Mouse (Mus musculus) inflammation-experienced regulatory T-cells (primary cell): ENCODE data around the gene Ubp1. TPM values are rescaled to one million over a fixed set of nuclear protein-coding genes. Genes with fewer than 3 reads are reported as not detected.

Experiments
- polyA plus RNA-seq, 2 experiments: library from polyadenylated mRNA; unstranded; fragments of 100-300 nt; shearing (Covaris generic); gene quantifications; one replicate each; pipeline ENCODE4 v1.2.1; 2017

The Ubp1 gene
- polyA plus RNA-seq = 10 to 100 TPM; 61.8 to 69.0 TPM

DNA sequence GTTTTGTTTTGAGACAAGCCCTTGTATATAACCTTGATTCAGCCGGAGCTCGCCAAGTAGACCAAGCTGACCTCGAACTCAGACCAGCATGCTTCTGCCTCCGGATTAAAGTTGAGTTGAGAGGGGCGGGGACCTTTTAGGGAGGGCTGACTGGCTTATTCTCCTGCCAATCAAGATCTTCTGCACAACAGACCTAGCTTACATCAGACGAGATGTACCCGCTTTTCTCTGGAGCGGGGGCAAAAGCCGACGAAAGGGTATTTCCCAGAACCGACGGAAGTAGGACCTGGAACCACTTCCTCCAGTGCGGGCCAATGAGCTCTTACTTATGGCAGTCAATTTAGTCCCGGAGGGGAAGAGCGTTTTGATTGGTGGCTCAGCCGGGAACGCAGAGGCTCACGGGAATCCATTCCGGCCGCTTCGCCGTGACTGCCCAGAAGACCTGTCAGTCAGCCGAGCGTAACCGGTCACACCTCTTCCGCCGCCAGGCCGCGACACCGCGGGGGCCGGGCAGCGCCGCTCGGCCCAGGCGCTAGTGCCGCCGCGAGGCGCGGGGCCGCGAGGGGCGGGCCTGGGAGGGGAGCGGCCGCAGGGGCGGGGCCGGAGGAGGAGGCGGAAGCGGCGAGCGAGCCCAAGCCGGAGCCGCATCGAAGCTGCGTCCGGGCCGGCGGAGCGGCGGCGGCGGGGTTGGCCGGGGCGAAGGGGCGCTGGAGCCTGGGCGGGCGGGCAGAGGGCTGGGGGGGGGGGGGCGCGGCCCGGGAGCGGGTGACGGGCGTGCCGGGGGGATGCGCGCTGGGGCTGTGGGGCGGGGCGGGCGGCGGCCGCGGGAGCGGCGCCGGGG is at the start of gene Ubp1:
TSS of gene Ubp1 (plus strand) at position 401 of the 841 bp plus-strand sequence.

Other genes with a start within 250 kb of the Ubp1 start
- gene Pdcd6ip, start 222.7 kb upstream of the Ubp1 start, polyA plus RNA-seq = 100 to 1,000 TPM; 158 to 204 TPM
- 10 to 100 TPM; 19.0 to 19.1 TPM for gene Clasp2, start 189.5 kb upstream of the Ubp1 start, polyA plus RNA-seq
- gene Fbxl2, start 115.3 kb downstream of the Ubp1 start, polyA plus RNA-seq = 1 to 10 TPM; 1.0 to 1.6 TPM
- gene Susd5, start 126.2 kb downstream of the Ubp1 start, polyA plus RNA-seq = under 1 TPM; 0.24 to 0.67 TPM